Mouse (Mus musculus) testis, postnatal 14 days (tissue): ENCODE measurements at regions not wholly inside any gene's neighbourhood (a gene's known extent, or its start where the extent isn't known, plus 50 kb on each side); places are given as distances from the start of the nearest gene placed in this dataset.
"Not testable (repeated sequence)": the region's sequence is repeated elsewhere in the genome, so short reads cannot be mapped to it uniquely, and the experiment has no call there.

Experiments
- DNase-seq: peaks from one replicate; pipeline ENCODE4 v3.0.0; 2021; ENCODE audit warnings: low spot score

DNA sequence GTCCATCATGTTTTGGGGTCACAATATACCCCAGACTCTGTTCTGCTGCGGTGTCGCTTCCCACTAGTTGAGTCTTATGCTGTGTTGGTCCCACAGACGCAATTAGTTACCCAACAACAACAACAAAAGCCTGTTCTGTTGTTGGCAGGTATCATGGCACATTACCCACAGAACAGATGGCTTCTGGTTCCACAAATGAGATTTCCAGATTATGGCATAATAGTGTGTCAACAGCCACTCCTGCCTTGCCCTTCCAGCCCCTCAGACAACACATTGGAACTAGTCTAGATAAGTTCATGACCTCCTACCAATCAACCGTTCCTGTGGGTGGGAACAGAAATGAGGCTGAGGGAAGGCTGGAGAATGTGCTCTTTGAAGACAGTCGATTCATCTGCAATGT, 351.5 kb downstream of the Fut8 start:
- DNase-seq, result no peak

DNA sequence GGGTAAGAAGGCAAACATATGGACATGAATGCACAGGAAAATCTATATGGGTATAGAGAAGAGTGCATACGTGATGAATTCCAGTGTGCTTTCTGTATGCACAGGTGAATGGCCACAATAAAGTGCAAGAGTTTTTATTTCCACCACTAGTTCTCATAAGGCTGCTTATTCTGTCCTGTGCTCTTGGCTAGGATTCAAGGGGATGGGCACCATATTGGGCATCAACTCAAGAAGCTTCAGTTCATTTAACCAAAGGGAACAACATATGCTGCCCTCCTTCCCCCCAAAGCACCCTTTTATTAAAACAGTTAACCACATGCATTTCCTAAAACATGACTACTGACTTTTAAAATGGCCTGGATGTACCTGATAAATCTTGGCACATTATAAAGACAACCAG, 356.2 kb downstream of the Fut8 start:
- DNase-seq, result no peak

DNA sequence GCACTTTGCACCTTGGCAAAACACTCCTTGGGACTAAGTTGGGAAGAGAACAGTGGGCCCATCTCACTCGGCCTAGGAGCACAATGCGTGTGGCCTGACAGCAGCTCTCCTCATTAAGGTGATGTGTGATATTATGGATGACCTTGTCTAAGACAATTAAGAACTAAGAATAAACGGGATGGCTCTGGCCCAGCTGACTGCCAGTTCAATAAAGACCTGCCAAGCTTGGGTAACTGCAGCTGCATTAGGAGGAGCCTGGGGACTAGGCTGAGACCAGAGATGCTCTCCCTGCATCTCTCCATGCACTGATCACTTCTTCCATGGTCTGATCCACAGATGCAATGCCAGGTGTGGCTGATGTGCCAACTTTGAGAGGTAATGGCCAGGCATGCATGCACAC, 356.7 kb downstream of the Fut8 start:
- DNase-seq, result no peak

DNA sequence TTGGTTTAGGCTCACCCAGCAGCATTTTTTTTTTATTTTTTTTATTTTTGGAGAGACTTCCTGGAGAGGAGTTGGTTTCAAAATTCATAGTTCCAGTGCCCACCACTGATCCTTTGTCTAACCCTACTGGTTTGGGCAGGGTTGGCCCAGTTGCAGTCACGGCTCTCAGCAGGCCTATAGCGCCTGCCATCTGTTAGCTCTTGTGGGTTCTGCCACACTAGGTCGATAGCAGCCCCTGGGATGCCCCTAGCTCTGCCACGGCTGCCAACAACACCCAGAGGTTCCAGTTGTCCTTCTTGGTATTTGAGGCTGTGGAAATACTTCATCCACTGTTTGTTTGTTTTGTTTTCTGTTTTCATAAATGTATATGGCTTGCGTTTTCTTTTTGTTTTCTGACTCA, 357.9 kb downstream of the Fut8 start:
- no peak for DNase-seq

DNA sequence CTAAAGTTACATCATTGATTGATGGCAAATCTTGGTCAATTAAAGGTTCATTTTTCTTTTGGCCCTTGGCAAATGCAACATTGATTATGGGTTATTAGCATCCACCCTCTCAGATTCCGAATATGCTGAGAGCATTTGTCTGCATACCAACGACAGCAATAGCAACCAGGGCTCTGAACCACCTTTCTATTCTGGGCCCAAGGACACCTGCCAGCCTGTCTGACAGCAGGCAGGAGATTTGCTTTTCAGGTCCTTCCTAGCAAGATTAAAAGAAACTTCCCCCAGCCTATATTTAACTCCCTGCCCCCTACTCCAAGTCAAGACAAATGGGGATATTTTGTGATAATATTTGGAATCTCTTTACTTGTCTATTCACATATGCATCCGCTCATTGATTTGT, 358.8 kb downstream of the Fut8 start:
- no peak for DNase-seq

DNA sequence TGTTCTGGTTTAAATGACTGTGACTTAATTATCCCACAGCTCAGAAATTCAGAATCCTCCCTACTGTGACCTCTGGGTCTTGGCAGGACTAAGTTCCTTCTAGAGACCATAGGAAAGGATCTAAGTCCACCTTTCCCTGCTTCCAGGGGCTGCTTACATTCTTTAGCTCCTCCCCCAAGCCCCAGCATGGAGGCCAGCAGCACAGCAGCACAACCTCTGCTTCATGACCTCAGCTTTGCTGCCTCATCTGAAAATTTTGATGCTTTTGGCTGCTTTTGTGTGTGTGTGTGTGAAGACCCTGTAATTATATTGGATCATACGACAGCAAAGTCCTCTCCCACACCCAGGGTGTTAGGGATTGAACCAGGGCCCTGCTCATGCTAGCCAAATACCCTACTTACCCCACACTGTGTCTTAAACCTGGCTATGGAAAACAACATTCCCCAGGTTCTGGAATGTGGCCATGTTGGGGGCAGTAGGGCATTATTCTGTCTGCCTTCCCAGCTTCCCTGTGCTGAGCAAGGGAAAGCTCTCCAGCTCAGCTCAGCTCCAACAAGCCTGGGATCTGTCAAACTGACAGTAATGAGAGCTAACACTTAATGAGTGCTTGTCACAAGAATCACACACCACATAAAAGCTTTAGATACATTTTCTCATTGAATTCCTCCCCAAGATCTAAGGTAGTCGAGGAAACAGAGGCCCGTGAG, 359.9 kb downstream of the Fut8 start:
- no peak for DNase-seq

DNA sequence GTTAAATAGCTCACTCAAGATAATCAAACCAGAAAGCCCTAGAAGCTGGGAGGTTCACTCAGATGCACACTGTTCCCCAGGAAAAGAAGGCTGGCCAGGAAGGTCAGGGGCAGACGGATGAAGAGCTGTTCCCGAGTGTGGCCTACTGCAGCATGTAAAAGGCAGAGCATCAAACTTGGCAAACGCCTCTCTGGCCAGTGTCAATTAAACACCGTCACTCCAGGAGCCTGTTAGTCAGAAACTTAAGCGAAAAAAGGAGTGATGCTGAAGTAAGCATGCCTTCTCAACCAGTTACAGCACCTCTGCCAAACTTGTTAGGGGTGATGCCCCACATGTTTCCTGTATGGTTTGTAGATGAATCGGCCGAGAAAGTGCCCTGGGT, 360.4 kb downstream of the Fut8 start:
- no peak for DNase-seq

DNA sequence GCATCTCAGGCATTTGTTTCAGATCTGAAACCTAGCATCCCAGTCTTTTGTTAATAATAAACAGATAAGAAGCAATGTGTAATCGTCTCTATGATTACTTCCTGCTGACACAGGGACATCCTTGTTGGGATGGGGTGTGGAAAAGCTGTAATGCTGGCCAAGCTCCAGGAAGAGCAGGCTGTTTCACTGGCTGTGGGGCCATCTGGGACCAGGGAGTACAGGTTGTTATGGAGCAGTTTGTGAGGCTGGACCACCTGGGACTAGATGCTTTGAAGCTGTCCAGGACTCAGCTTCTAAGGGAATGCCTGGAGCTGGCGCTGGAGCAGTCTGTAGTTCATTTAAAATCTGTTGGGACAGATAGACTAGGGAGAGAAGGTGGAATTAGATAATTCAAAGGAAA, 361.5 kb downstream of the Fut8 start:
- no peak for DNase-seq

DNA sequence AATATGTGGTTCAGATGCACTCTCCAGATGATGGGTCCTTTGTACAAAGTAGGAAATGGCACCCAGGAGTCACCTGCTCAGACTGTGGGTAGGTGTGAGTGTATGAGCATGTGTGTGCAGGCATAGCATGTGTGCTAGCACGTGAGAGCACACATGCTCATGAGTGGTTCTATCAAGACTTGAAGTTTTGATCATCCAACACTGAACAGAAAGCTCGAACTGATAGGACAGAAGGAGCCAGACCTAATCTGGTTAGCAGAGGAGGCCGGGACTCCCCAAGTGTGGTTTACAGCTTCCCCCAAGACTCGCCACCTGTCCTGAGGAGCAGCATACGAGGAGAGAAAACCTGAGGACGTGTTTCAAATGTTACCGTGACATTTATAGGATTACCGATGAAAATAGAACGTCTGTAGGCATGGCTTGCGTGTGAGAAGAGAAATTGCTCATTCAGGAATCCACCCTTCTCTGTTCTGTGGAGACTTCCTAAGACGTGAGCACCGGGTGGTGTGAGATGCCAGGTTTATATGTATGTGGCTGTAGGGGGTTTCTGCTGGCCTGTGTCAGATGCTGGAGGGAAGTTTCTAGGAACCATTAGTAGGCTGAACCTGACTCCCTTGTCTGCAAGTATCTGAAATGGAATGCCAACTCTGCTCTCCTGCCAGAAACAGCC, 366.0 kb downstream of the Fut8 start:
- DNase-seq, result no peak

DNA sequence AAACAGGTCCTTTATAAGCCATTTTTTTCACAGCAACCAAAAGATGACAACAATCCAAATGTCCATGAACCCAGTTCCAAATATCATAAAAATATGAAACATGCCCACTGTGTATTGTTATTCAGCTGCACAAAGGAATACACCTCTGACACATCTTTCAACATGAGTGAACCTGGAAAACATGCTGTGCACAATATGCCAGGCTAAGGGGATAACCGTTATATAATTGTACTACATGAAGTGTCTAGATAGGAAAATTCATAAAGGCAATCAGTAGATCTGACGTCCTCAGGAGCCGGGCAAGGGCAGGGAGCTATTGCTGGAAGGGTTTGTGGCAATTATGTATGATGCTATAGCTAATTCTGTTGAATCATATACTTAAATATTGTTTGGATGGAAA, 379.6 kb downstream of the Fut8 start:
- no peak for DNase-seq

DNA sequence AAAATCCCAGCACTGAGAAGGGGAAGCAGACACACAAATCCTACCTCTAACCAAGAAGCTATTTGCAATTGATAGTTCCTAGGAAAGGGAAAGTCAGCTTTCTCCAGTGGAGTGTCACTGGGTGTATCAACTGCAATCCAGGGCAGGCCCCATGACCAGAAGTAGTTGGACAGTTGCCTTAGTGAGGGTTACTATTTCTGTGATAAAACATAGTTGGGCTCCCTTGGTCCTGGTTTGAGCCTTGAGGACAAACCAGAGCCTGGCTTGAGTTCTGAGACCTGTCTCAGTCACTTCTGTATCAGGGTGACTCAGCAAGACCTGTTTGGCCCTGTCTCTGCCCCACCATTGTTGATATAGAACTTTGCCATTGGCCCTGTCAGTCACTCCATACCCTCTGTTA, 384.3 kb downstream of the Fut8 start:
- DNase-seq, result no peak

DNA sequence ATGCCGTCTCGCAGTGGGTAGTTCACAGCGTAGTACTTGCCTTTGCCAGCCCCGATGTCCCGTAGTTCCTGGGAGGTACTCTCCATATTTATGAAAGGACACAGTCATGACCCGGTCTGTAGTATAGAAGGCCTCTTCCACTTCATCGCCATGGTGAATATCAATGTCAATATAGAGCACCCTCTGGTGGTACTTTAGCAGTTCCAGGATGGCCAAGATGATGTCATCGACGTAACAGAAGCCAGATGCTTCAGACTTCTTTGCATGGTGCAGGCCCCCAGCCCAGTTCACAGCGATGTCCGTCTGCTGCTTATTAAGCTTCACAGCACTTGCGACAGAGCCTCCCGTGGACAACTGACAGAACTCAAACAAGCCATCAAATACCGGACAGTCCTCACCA, 386.4 kb downstream of the Fut8 start:
- not testable (repeated sequence) for DNase-seq

DNA sequence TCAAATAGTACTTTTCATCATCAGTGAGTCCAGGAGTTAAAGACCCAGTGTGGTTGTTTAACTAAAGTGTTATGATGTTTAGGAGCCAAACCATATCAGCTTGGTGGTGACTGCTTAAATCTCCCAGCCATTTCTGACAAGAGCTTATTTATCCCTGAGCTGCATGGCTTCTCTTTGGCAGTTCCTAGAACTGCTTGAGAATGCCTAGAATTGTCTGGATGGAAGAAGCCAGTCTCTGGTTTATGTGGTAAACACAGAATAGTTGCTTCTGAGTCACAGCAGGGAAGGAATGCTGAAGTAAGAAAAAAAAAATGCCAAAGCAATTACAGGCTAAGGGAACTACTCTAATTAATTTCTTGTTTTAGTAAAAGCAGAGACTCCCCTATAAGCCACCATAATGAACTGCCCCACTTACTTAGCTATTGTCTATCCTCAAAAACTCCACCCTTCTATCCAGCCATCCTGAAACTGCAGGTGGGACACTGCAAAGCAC, 390.5 kb downstream of the Fut8 start:
- no peak for DNase-seq

DNA sequence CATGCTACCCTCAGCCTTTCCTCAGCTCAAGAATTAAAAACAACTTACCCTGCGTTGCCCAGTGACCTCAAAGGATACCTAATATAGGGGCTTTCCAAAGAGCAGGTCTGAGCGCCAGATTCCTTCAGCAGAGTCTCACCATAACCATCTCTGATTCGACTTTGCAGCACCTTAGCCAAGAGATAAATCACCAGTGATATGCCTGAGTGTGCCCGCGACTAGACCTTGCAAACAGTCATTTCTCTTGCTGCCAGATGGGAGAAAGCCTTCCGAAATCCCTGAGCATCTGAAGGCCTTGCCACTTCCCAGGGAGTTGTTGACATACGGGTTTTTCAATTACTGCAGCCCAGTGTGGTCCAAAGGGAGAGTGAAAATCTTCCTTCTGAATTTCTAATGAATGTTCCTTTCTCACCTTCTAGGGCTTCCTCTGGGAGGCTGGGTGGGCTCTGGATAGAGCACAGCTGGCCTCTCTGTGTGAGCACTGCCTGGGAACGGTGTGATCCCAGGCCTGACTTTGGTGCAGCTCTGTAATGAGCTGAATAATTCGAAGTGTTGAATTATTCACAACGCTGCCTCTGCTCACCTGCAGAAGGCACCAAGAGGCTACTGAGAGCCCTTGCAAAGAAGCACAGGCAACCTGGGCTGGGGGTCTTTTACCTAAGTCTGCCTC, 396.2 kb downstream of the Fut8 start:
- DNase-seq, result no peak

DNA sequence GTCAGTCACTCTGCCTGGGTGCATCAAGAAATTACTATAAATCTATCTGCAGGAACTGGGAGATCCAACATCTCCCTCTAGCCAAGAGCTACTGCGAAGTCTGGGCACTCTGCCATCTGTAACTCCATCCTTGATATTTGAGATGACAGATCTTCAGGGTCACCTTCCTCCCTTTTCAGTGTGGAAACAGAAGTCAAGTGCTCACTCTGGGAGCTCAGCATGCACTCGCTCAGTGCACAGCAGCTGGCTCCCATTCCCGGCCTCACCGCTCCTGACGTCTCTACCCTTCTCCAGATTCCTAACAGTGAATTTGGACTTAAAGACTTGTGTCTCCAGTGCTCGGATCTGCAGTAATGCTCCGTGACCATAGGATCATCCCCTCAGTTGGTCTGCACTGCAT, 400.3 kb downstream of the Fut8 start:
- peak; percentile 12 for DNase-seq

DNA sequence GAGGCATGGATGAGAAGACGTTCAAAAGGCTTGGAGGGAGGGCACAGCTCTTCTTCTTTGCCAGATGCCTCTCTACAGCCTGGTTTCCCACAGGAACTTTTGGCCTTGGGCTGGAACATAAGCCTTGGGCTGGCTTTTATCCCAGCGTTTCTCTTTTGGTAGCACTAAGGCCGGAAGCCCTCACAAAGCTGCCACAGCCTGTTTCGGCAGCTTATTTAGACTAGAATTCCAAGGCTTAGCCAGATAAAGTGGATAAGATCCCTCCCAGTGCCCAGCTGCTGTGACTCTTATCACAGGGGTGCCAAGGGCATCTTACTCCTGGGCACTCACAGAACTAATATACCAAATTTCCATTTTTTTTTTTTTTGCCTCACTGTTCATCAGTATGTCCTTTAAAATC, 404.4 kb downstream of the Fut8 start:
- no peak for DNase-seq

DNA sequence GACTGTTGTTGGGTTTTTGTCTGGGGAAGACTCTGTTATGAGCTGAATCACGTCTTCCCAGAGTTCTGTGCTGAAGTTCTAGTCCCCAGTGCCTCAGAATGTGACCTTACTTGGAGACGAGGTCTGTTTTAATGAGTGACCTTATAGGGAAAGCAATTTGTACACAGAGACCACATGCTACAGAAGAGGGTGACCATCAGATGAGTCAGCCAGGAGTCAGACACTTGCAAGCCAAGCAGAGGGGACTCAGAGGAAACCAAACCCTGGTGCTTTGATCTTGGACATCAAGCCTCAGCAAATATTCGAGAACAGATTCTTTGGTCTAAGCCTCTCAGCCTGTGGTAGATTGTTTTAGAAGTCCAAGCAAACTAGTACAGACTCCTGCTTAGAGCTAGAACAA, 409.9 kb downstream of the Fut8 start:
- DNase-seq, result no peak

DNA sequence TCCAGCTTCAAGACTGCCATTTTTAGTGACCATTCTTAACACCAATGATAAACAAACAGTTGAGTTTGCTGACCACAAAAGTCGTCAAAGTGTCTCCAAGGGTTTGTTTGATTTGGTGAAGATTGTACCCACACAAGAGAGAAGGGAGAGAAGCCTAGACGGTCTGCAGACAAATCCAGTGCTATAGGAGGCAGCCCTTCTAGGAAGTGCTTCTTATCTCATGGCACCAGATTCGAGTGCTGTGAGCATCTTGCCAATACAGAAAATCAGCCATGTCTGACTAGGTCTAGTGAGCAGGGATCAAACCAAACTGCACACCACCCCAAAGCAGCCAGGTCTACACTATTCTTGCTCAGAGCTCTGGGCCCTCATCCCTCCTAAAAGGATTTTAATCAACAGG, 416.4 kb downstream of the Fut8 start:
- no peak for DNase-seq

DNA sequence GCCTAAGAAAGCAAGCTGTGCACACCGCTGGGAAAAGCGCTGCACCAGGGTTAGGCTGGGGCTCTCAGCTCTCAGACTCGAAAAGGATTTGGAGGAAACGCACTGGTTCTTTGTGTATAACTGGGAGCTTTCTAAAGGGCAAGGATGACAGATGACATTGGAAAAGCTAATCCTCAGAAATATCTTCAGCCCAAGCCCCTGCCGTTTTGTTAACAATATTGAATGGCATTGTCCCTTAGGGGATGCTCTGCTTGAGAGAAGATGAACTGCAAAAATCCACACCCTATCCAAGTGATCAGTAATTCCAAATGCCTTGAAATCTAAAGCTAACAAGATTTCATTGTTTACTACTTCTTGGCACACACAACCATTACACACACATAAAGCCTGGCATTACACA, 419.1 kb downstream of the Fut8 start:
- DNase-seq, result no peak

DNA sequence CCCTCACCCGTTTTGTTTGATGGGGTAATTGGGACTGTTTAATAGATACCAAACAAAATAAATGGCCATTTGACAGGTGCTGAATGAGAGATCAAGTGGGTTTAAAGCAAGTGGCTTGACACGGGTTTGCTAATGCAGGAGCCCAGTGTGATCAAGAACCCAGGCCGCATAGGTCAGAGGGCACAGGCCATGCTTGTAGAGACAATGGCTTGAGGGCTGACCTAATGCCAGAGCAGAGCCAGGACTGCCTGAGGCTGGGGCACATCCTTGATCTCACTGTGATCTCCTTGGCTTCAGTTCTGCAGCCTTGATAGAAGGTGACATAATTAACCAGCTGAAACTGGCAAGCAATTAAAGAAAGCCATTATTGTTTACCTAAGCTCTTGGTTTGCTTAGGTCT, 420.0 kb downstream of the Fut8 start:
- DNase-seq, result no peak

DNA sequence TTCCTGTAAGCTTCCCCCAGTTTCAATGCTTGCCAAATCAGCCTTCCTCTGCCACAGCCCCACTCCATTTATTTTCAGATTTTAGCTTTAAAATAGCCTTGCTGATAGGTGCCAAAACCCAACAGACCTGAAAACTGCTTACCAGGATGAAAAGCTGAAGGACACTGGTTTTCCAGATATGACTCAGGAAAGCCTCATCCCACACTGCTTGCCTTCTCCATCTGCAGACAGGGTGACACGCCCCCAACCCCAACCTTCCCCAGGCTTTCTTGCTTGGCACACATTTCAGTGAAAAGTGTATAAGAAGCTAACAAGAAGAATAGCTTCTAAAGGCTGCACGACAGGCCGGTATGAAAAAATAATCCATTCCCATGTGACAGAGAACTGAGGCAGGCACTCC, 425.3 kb downstream of the Fut8 start:
- no peak for DNase-seq

DNA sequence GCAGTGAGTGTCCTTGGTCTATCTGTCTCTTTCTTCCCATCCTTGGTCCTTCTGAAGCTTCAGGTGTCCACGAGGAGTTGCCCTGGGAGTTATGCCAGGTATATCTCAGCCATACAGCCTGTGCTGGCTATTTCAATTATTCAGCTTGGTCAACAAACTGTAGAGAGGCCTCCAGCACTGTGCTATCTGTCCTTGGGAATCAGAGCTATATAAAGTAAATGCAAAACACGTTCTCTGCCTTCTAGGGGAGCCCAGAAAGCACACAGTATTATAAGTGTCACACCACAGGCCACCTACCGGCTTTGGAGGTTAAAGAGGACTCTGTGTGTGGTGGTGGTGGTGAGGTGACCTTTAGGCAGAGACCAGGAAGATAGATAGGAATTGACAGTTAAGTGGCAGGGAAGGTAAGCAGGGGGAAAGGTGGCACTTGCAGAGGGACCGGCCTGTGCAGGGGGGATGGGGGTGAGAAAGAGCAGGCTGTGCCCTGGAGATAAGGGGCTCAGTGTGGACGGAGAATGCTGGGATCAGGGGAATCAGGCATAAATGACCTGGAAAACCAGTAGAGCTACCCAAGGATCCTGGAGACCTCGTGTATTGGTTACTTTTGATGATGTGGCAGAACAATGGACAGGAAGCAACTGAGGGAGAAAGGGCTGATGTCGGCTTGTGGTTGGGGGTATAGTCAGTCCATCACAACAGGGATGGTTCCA, 425.9 kb downstream of the Fut8 start:
- no peak for DNase-seq

DNA sequence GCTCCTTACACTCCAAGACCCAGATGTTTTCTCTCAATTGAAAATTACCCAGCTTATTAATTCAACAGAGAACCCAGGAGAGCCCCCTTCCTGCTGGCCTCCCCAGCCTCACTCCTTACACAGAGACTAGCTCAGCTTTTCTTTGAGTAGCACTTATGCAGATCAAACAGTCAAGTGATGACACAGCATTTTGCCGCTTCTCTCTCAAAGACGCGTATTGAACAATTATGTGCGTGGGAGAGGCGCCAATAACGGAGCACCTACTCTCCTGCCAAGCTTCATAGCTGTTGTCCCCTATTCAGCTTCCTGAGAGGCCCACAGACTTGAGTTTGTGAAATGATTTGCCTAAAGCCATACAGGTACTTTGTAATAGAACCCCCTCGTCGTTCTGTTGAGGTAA, 428.5 kb downstream of the Fut8 start:
- DNase-seq, result no peak
